Mouse (Mus musculus): Measurements from ENCODE around the gene Rab3gap1. TPM values are rescaled to one million over a fixed set of nuclear protein-coding genes. Genes with fewer than 3 reads are reported as not detected.

Rab3gap1 gene
- 15.1 and 15.9 TPM in 2 replicates for polyA plus RNA-seq (2015; fragmentation: Nextera tagmentation; extraction: Ambion mirVana)

GRCm38 (mm10) chr1:127868300-127869261 lies at the start of gene Rab3gap1:
Gene Rab3gap1, plus strand, starts transcription at chr1:127868773.

GRCm38 (mm10) chr1:127854486-127855222 lies 13.9 kb upstream of the Rab3gap1 start, which contains the start of gene Map3k19:
Gene Map3k19, minus strand, starts transcription at chr1:127855031.

Other genes starting within 250 kb of the Rab3gap1 start
- 0.06 and 0.07 TPM in 2 replicates for gene Tmem163, start 189.2 kb upstream of the Rab3gap1 start, polyA plus RNA-seq (2015; fragmentation: Nextera tagmentation; extraction: Ambion mirVana)
- 0.12 TPM in 1 of 2 replicates, not detected in the other for gene Acmsd, start 139.4 kb upstream of the Rab3gap1 start, polyA plus RNA-seq (2015; fragmentation: Nextera tagmentation; extraction: Ambion mirVana)
- gene Ccnt2, start 94.6 kb upstream of the Rab3gap1 start, polyA plus RNA-seq (2015; fragmentation: Nextera tagmentation; extraction: Ambion mirVana), result 30.0 and 32.1 TPM in 2 replicates
- gene Map3k19, start 13.7 kb upstream of the Rab3gap1 start, polyA plus RNA-seq (2015; fragmentation: Nextera tagmentation; extraction: Ambion mirVana), result 0.04 TPM in 1 of 2 replicates, not detected in the other
- 1.2 and 1.8 TPM in 2 replicates for gene Zranb3, start 234.3 kb downstream of the Rab3gap1 start, polyA plus RNA-seq (2015; fragmentation: Nextera tagmentation; extraction: Ambion mirVana)
- gene R3hdm1, start 234.5 kb downstream of the Rab3gap1 start, polyA plus RNA-seq (2015; fragmentation: Nextera tagmentation; extraction: Ambion mirVana), result 30.2 and 34.8 TPM in 2 replicates

Data from urinary bladder, postnatal 0 days (tissue).